Mouse (Mus musculus) hindbrain, postnatal 0 days (tissue): Measurements from ENCODE around the gene Tead2. TPM values are rescaled to one million over a fixed set of nuclear protein-coding genes. Genes with fewer than 3 reads are reported as not detected.

ENCODE experiments used
- ATAC-seq: fragments of 200-750 bp; cut with Nextera tagmentation; 2 replicates; pipeline ENCODE4 v1.8.0; 2017; ENCODE audit warnings: mild to moderate bottlenecking, moderate TSS enrichment, moderate library complexity
- DNase-seq: peaks from one replicate; pipeline ENCODE4 v3.0.0-alpha.2; 2015; ENCODE audit warnings: low spot score
- H3K27ac ChIP-seq: fragments of 300-500 bp; sonication (generic); 2 replicates; pipeline ENCODE4 v1.5.1; 2014; ENCODE audit warnings: mild to moderate bottlenecking
- H3K27me3 ChIP-seq: fragments of 300-500 bp; sonication (generic); 2 replicates; pipeline ENCODE4 v1.6.1; 2014; ENCODE audit warnings: low read length, mixed read lengths; ENCODE audit not compliant: insufficient read depth
- H3K36me3 ChIP-seq: fragments of 300-500 bp; sonication (generic); 2 replicates; pipeline ENCODE4 v1.6.1; 2014; ENCODE audit warnings: low read length, mixed read lengths; ENCODE audit not compliant: insufficient read depth
- H3K4me1 ChIP-seq: fragments of 300-500 bp; sonication (generic); 2 replicates; pipeline ENCODE4 v1.6.1; 2014; ENCODE audit warnings: antibody characterized with exemption, low read length, mixed read lengths; ENCODE audit not compliant: insufficient read depth
- H3K4me2 ChIP-seq: fragments of 300-500 bp; sonication (generic); 2 replicates; pipeline ENCODE4 v1.6.1; 2014; ENCODE audit warnings: low read depth, mild to moderate bottlenecking, low read length, moderate library complexity, mixed read lengths
- H3K4me3 ChIP-seq: fragments of 300-500 bp; sonication (generic); 2 replicates; pipeline ENCODE4 v1.5.1; 2014; ENCODE audit warnings: low read length
- H3K9ac ChIP-seq: fragments of 300-500 bp; sonication (generic); replicated peaks from 2 replicates; pipeline ENCODE4 v1.6.1; 2014; ENCODE audit warnings: mild to moderate bottlenecking, low read length, moderate library complexity, mixed read lengths
- H3K9me3 ChIP-seq: fragments of 300-500 bp; sonication (generic); 2 replicates; pipeline ENCODE4 v1.6.1; 2016; ENCODE audit warnings: low read length, mixed read lengths
- CTCF ChIP-seq: IDR thresholded peaks from 2 replicates; pipeline ENCODE4 v1.5.1; 2016; ENCODE audit warnings: antibody characterized with exemption, control low read depth, low read depth
- WGBS: fragments of 180-500 bp; shearing (Covaris S2); extraction: QIAGEN DNeasy Blood & Tissue Kit; methylation state at CpG from one replicate; pipeline ENCODE4 v1.1.7; 2014; 5-methylcytosine and 5-hydroxymethylcytosine counted together
- microRNA-seq, 2 experiments: library from miRNA; unstranded; fragments of <30 nt; microRNA quantifications; one replicate each; pipeline ENCODE4; 2016
- polyA plus RNA-seq: library from polyadenylated mRNA; unstranded; fragments of >200 nt; fragmentation: Nextera tagmentation; extraction: Ambion mirVana; gene quantifications from 2 replicates; pipeline ENCODE4 v1.2.1, GENCODE M21; 2015
- total RNA-seq: library from RNA; depleted of rRNA; stranded (reverse); fragments of >200 nt; gene quantifications from 2 replicates; pipeline ENCODE4 v1.2.3, GENCODE M21; 2014; rRNA removed

Tead2 gene
- total and polyA plus RNA-seq, 2 experiments from 2014 or later, result 37.3 to 73.6 TPM

GRCm38 (mm10) chr7:45277136-45277760 is 61.7 kb downstream of the Tead2 start, which contains the start of gene Slc6a21:
Gene Slc6a21, plus strand, starts transcription at chr7:45277513.
- DNase-seq, result peak; percentile 33
- H3K9ac ChIP-seq, result no peak within 1 kb of the TSS; the same call in 1 of the 2 replicates
- no peak within 1 kb of the TSS for H3K27ac ChIP-seq
- no peaks in the 10 kb centered on the region for H3K4me1 ChIP-seq
- no peaks in the 10 kb centered on the region for H3K36me3 ChIP-seq
- peak within 1 kb of the TSS; percentile 32 for H3K4me3 ChIP-seq
- no peaks in the 10 kb centered on the region for H3K27me3 ChIP-seq
- no peak for ATAC-seq
- 7% methylated on average over 44 of the region's 44 CpGs for WGBS
- no peaks in the 10 kb centered on the region for H3K9me3 ChIP-seq
- H3K4me2 ChIP-seq, result peak within 1 kb of the TSS; percentile 55
- peak; percentile 70 for TF ChIP-seq CTCF

Small RNA genes lying within 50 kb of the gene (microRNA-seq; reads per million reads assigned to microRNA genes)
- gene Mir7055, result 0 reads per million in 2 experiments

Other genes starting within 250 kb of the Tead2 start
Only the 30 nearest of the 36 such genes appear.
- gene Bcl2l12, start 217.0 kb upstream of the Tead2 start, total RNA-seq, result 7.2 and 15.0 TPM in 2 replicates
- 13.0 and 13.6 TPM in 2 replicates for gene Bcl2l12, start 217.0 kb upstream of the Tead2 start, polyA plus RNA-seq
- 76.7 and 77.7 TPM in 2 replicates for gene Scaf1, start 199.4 kb upstream of the Tead2 start, total RNA-seq
- gene Scaf1, start 199.4 kb upstream of the Tead2 start, polyA plus RNA-seq, result 40.7 and 45.6 TPM in 2 replicates
- gene Rras, start 197.8 kb upstream of the Tead2 start, total RNA-seq, result 8.4 and 18.6 TPM in 2 replicates
- gene Rras, start 197.8 kb upstream of the Tead2 start, polyA plus RNA-seq, result 15.8 and 16.9 TPM in 2 replicates
- gene Prr12, start 162.9 kb upstream of the Tead2 start, total RNA-seq, result 14.0 and 18.1 TPM in 2 replicates
- 7.5 and 9.2 TPM in 2 replicates for gene Prr12, start 162.9 kb upstream of the Tead2 start, polyA plus RNA-seq
- 72.9 and 83.1 TPM in 2 replicates for gene Nosip, start 153.3 kb upstream of the Tead2 start, total RNA-seq
- gene Nosip, start 153.3 kb upstream of the Tead2 start, polyA plus RNA-seq, result 64.5 and 67.4 TPM in 2 replicates
- 10.5 and 12.4 TPM in 2 replicates for gene Prrg2, start 153.1 kb upstream of the Tead2 start, total RNA-seq
- gene Prrg2, start 153.1 kb upstream of the Tead2 start, polyA plus RNA-seq, result 15.3 and 17.2 TPM in 2 replicates
- 42.9 and 45.1 TPM in 2 replicates for gene Rcn3, start 123.5 kb upstream of the Tead2 start, total RNA-seq
- gene Rcn3, start 123.5 kb upstream of the Tead2 start, polyA plus RNA-seq, result 39.3 and 42.0 TPM in 2 replicates
- gene Fcgrt, start 111.9 kb upstream of the Tead2 start, total RNA-seq, result 32.9 and 43.6 TPM in 2 replicates
- 43.8 and 45.9 TPM in 2 replicates for gene Fcgrt, start 111.9 kb upstream of the Tead2 start, polyA plus RNA-seq
- gene Rps11, start 91.3 kb upstream of the Tead2 start, total RNA-seq, result 743 and 824 TPM in 2 replicates
- gene Rps11, start 91.3 kb upstream of the Tead2 start, polyA plus RNA-seq, result 768 and 794 TPM in 2 replicates
- gene Rpl13a, start 87.0 kb upstream of the Tead2 start, total RNA-seq, result 1,377 and 1,807 TPM in 2 replicates
- gene Rpl13a, start 87.0 kb upstream of the Tead2 start, polyA plus RNA-seq, result 800 and 828 TPM in 2 replicates
- gene Gm45713, start 79.5 kb upstream of the Tead2 start, total RNA-seq, result not detected in 2 replicates
- gene Gm45713, start 79.5 kb upstream of the Tead2 start, polyA plus RNA-seq, result 0.15 TPM in 1 of 2 replicates, not detected in the other
- 5.8 and 8.0 TPM in 2 replicates for gene Flt3l, start 79.3 kb upstream of the Tead2 start, total RNA-seq
- 2.1 and 3.0 TPM in 2 replicates for gene Flt3l, start 79.3 kb upstream of the Tead2 start, polyA plus RNA-seq
- 119 and 124 TPM in 2 replicates for gene Pih1d1, start 61.5 kb upstream of the Tead2 start, total RNA-seq
- gene Pih1d1, start 61.5 kb upstream of the Tead2 start, polyA plus RNA-seq, result 79.3 and 80.5 TPM in 2 replicates
- 30.5 and 30.9 TPM in 2 replicates for gene Aldh16a1, start 61.2 kb upstream of the Tead2 start, total RNA-seq
- 19.0 and 20.6 TPM in 2 replicates for gene Aldh16a1, start 61.2 kb upstream of the Tead2 start, polyA plus RNA-seq
- gene Slc17a7, start 51.8 kb upstream of the Tead2 start, total RNA-seq, result 9.8 and 13.5 TPM in 2 replicates
- gene Slc17a7, start 51.8 kb upstream of the Tead2 start, polyA plus RNA-seq, result 4.2 and 4.6 TPM in 2 replicates
- 0.36 TPM in 1 of 2 replicates, not detected in the other for gene Gfy, start 36.2 kb upstream of the Tead2 start, total RNA-seq
- gene Gfy, start 36.2 kb upstream of the Tead2 start, polyA plus RNA-seq, result not detected in 2 replicates
- not detected in 2 replicates for gene Pth2, start 34.8 kb upstream of the Tead2 start, total RNA-seq
- 1.1 and 2.1 TPM in 2 replicates for gene Pth2, start 34.8 kb upstream of the Tead2 start, polyA plus RNA-seq
- 0.10 TPM in 1 of 2 replicates, not detected in the other for gene Ccdc155, start 10.9 kb upstream of the Tead2 start, total RNA-seq
- gene Ccdc155, start 10.9 kb upstream of the Tead2 start, polyA plus RNA-seq, result 0.46 and 0.55 TPM in 2 replicates
- 15.7 and 18.3 TPM in 2 replicates for gene Dkkl1, start 3.6 kb upstream of the Tead2 start, total RNA-seq
- gene Dkkl1, start 3.6 kb upstream of the Tead2 start, polyA plus RNA-seq, result 24.0 and 25.4 TPM in 2 replicates
- 0.40 and 1.0 TPM in 2 replicates for gene Cd37, start 23.4 kb downstream of the Tead2 start, total RNA-seq
- 2.2 and 2.4 TPM in 2 replicates for gene Cd37, start 23.4 kb downstream of the Tead2 start, polyA plus RNA-seq
- 1.3 and 1.8 TPM in 2 replicates for gene Slc6a16, start 25.3 kb downstream of the Tead2 start, total RNA-seq
- gene Slc6a16, start 25.3 kb downstream of the Tead2 start, polyA plus RNA-seq, result 2.0 and 2.1 TPM in 2 replicates
- gene Slc6a21, start 61.8 kb downstream of the Tead2 start, total RNA-seq, result not detected in 2 replicates
- not detected in 2 replicates for gene Slc6a21, start 61.8 kb downstream of the Tead2 start, polyA plus RNA-seq
- gene Trpm4, start 118.0 kb downstream of the Tead2 start, total RNA-seq, result 29.5 and 35.7 TPM in 2 replicates
- gene Trpm4, start 118.0 kb downstream of the Tead2 start, polyA plus RNA-seq, result 11.2 and 13.0 TPM in 2 replicates
- 0.26 and 0.72 TPM in 2 replicates for gene Hrc, start 119.5 kb downstream of the Tead2 start, total RNA-seq
- 0.16 and 0.34 TPM in 2 replicates for gene Hrc, start 119.5 kb downstream of the Tead2 start, polyA plus RNA-seq
- gene Ppfia3, start 151.3 kb downstream of the Tead2 start, total RNA-seq, result 91.9 and 107 TPM in 2 replicates
- gene Ppfia3, start 151.3 kb downstream of the Tead2 start, polyA plus RNA-seq, result 25.5 and 26.7 TPM in 2 replicates
- gene Lin7b, start 154.8 kb downstream of the Tead2 start, total RNA-seq, result 87.4 and 94.2 TPM in 2 replicates
- gene Lin7b, start 154.8 kb downstream of the Tead2 start, polyA plus RNA-seq, result 69.3 and 76.1 TPM in 2 replicates
- gene Snrnp70, start 180.0 kb downstream of the Tead2 start, total RNA-seq, result 228 and 240 TPM in 2 replicates
- gene Snrnp70, start 180.0 kb downstream of the Tead2 start, polyA plus RNA-seq, result 143 and 145 TPM in 2 replicates
- gene Kcna7, start 189.9 kb downstream of the Tead2 start, total RNA-seq, result 0.52 TPM in 1 of 2 replicates, not detected in the other
- gene Kcna7, start 189.9 kb downstream of the Tead2 start, polyA plus RNA-seq, result not detected in 2 replicates
- gene Ntf5, start 197.9 kb downstream of the Tead2 start, total RNA-seq, result 0.16 TPM in 1 of 2 replicates, not detected in the other
- 0.14 and 0.16 TPM in 2 replicates for gene Ntf5, start 197.9 kb downstream of the Tead2 start, polyA plus RNA-seq
- 1.3 TPM in 1 of 2 replicates, not detected in the other for gene Lhb, start 205.1 kb downstream of the Tead2 start, total RNA-seq
- gene Lhb, start 205.1 kb downstream of the Tead2 start, polyA plus RNA-seq, result 0.60 and 0.74 TPM in 2 replicates